Mouse (Mus musculus) bone marrow, adult 2 months (tissue): ENCODE data around the gene Trp53i11. TPM values are rescaled to one million over a fixed set of nuclear protein-coding genes. Genes with fewer than 3 reads are reported as not detected.
A peak's percentile ranks its signal among the peaks of the same experiment; 100 is the strongest.

Source experiments
- H3K27ac ChIP-seq: fragments of 200-500 bp; 2 replicates; pipeline ENCODE4 v1.5.1; 2012; ENCODE audit warnings: low read depth, mild to moderate bottlenecking, control low read depth, inconsistent platforms, low read length; ENCODE audit not compliant: control insufficient read depth, poor library complexity, insufficient read depth
- H3K4me1 ChIP-seq: fragments of 200-500 bp; 2 replicates; pipeline ENCODE4 v1.6.1; 2011; ENCODE audit warnings: low read length; ENCODE audit not compliant: control insufficient read depth, insufficient read depth
- H3K4me3 ChIP-seq: fragments of 200-500 bp; replicated peaks from 2 replicates; pipeline ENCODE3; 2011; ENCODE audit warnings: mild to moderate bottlenecking, low read depth, low read length, control low read depth; ENCODE audit not compliant: control insufficient read depth
- CTCF ChIP-seq: fragments of 200-500 bp; IDR thresholded peaks from 2 replicates; pipeline ENCODE4 v1.5.1; 2011; ENCODE audit warnings: low read length, control low read depth; ENCODE audit not compliant: control insufficient read depth, insufficient read depth
- POLR2A ChIP-seq: fragments of 200-500 bp; IDR thresholded peaks from 2 replicates; pipeline ENCODE4 v1.6.1; 2011; ENCODE audit warnings: low read depth, mild to moderate bottlenecking, control low read depth, low read length, borderline replicate concordance; ENCODE audit not compliant: control insufficient read depth
- WGBS: fragments of 180-500 bp; shearing (Covaris S2); methylation state at CpG from one replicate; pipeline ENCODE4 v1.1.7; 2018; 5-methylcytosine and 5-hydroxymethylcytosine counted together
- polyA plus RNA-seq: library from polyadenylated mRNA; stranded (reverse); fragments of >200 nt; gene quantifications from 2 replicates; pipeline ENCODE4 v1.2.4, GENCODE M21; 2011; ENCODE audit warnings: low replicate concordance; ENCODE audit not compliant: missing spikeins, insufficient read depth, insufficient read length

The Trp53i11 gene
- polyA plus RNA-seq, 1 experiment, result 14.1 TPM

GRCm38 (mm10) chr2:93212386-93212785, 25.0 kb downstream of the Trp53i11 start:
- WGBS, result 84% methylated on average over 2 of the region's 2 CpGs
- H3K4me3 ChIP-seq, result no peak overlapping the region
- no peak overlapping the region for H3K27ac ChIP-seq
- H3K4me1 ChIP-seq, result no peaks in the 10 kb centered on the region
- no peak for TF ChIP-seq POLR2A
- TF ChIP-seq CTCF, result no peak

- 77% methylated on average over 2 of the region's 2 CpGs for WGBS
- H3K4me3 ChIP-seq, result no peak overlapping the region
- H3K4me1 ChIP-seq, result no peaks in the 10 kb centered on the region
- no peak overlapping the region for H3K27ac ChIP-seq
- TF ChIP-seq CTCF (no peak), POLR2A (no peak)
Observed at GRCm38 (mm10) chr2:93212865-93213264, 25.5 kb downstream of the Trp53i11 start.

GRCm38 (mm10) chr2:93214192-93214591, 26.8 kb downstream of the Trp53i11 start:
- TF ChIP-seq POLR2A (no peak), CTCF (no peak)
- H3K27ac ChIP-seq, result no peak overlapping the region
- no peak overlapping the region for H3K4me3 ChIP-seq
- WGBS, result 63% methylated on average over 1 of the region's 1 CpGs
- no peaks in the 10 kb centered on the region for H3K4me1 ChIP-seq

DNA sequence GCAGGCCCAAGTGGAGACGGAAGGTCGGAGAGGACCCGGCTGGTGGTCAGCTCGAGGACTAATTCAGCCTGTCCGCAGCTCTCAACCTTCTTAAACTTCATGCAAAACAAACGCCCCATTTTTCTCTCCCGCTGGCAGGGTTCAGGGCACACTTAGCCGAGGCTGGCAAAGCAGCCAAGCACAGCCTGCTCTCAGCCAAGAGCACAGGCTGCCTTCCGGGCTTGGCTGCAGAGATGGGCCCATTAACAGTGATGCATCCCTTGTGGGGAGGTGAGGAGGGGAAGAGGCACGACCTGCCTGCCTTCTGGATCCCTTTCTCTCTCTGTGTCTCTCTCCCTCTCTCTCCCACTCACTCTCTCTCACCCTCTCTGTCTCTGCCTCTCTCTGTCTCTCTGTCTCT, 28.4 kb downstream of the Trp53i11 start:
- TF ChIP-seq CTCF, result no peak
- WGBS, result 78% methylated on average over 10 of the region's 10 CpGs

DNA sequence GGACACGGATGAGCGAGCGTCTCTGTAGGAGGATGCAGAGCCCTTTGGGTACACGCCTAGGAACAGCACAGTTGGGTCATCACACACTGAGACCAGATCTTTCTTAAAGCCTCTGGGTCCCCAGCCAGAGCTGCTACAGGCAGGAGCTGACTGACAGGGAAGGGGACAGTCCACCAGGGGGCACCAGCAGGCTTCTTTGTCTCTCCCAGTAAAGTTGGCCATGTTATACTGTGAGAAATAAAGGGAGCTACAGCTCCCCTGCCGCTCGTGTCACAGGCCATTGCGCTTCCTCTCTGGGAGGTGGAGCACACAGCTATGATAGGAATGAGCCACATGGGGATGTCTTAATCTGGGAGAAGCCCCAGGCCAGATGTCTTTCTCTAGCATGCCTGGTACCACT, 29.7 kb downstream of the Trp53i11 start:
- H3K27ac ChIP-seq, result no peak overlapping the region
- TF ChIP-seq CTCF (peak; percentile 54), POLR2A (no peak)
- H3K4me3 ChIP-seq, result no peak overlapping the region
- H3K4me1 ChIP-seq, result no peaks in the 10 kb centered on the region
- 41% methylated on average over 7 of the region's 7 CpGs for WGBS

More for the DNA sequence above, 28.4 kb downstream of the Trp53i11 start:
- H3K27ac ChIP-seq, result no peak overlapping the region
- H3K4me3 ChIP-seq, result no peak overlapping the region
- H3K4me1 ChIP-seq, result no peaks in the 10 kb centered on the region

GRCm38 (mm10) chr2:93218353-93218990, 31.1 kb downstream of the Trp53i11 start:
- no peaks in the 10 kb centered on the region for H3K4me1 ChIP-seq
- TF ChIP-seq CTCF, result no peak
- no peak for TF ChIP-seq POLR2A
- WGBS, result 77% methylated on average over 7 of the region's 7 CpGs

DNA sequence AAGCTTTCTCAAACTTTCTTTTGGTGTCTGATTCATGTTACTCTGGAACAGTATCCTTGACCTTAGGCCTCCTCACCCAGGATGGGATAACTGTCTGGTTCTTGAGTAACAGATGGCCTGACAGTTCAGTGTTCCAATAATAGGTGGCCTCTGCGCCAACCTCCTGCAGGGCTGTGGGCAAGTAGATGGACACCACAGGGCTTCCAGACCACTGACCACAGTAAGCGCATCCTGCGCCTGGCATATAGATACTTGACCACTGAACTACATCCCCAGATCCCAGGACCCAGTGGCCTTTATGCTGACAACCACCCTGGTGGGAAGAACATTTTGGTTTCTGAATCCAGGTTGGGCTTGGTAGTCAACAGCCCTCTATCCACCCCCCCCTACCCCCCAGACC, 32.2 kb downstream of the Trp53i11 start:
- Histone ChIP-seq H3K4me3 (no peak overlapping the region), H3K4me1 (no peaks in the 10 kb centered on the region), H3K27ac (no peak overlapping the region)
- 91% methylated on average over 3 of the region's 3 CpGs for WGBS
- TF ChIP-seq POLR2A, result no peak
- TF ChIP-seq CTCF, result no peak

More at GRCm38 (mm10) chr2:93218353-93218990, 31.1 kb downstream of the Trp53i11 start:
- Histone ChIP-seq H3K27ac (no peak overlapping the region), H3K4me3 (no peak overlapping the region)

- no peaks in the 10 kb centered on the region for H3K4me1 ChIP-seq
- H3K27ac ChIP-seq, result no peak overlapping the region
- H3K4me3 ChIP-seq, result no peak overlapping the region
- WGBS, result 74% methylated on average over 5 of the region's 5 CpGs
- no peak for TF ChIP-seq CTCF
Observed at GRCm38 (mm10) chr2:93220447-93220846, 33.1 kb downstream of the Trp53i11 start.

GRCm38 (mm10) chr2:93223463-93223862, 36.1 kb downstream of the Trp53i11 start:
- Histone ChIP-seq H3K4me3 (no peak overlapping the region), H3K4me1 (no peaks in the 10 kb centered on the region), H3K27ac (no peak overlapping the region)
- WGBS, result 73% methylated on average over 6 of the region's 6 CpGs
- TF ChIP-seq POLR2A (no peak), CTCF (no peak)
